Mouse (Mus musculus) MEL (cell line): ENCODE data around the gene Ppp1r18. TPM values are rescaled to one million over a fixed set of nuclear protein-coding genes. Genes with fewer than 3 reads are reported as not detected.

Source experiments
- DNase-seq: peaks from one replicate; pipeline ENCODE4 v3.0.0; 2011; ENCODE audit warnings: low read depth, low spot score
- H3K27ac ChIP-seq: 2 replicates; pipeline ENCODE4 v1.5.1; 2012; ENCODE audit warnings: low read depth, mild to moderate bottlenecking, control low read depth, low read length, moderate library complexity; ENCODE audit not compliant: control insufficient read depth
- H3K27me3 ChIP-seq, 2 experiments: fragments of 150-350 bp in 1 of 2; sonication (generic) in 1 of 2; 2 replicates each; pipeline ENCODE4 v1.6.1; 2012; ENCODE audit warnings: low read length in 2 of 2, mild to moderate bottlenecking in 2 of 2, improper control_type of control experiment in 1 of 2, moderate library complexity in 1 of 2; ENCODE audit not compliant: insufficient read depth in 2 of 2, control insufficient read depth in 1 of 2
- H3K36me3 ChIP-seq, 2 experiments: 2 replicates each; pipeline ENCODE4 v1.6.1; 2012 to 2014; ENCODE audit warnings: low read length in 2 of 2, improper control_type of control experiment in 1 of 2, inconsistent platforms in 1 of 2, mild to moderate bottlenecking in 1 of 2; ENCODE audit not compliant: insufficient read depth in 2 of 2, control insufficient read depth in 1 of 2
- H3K4me1 ChIP-seq, 2 experiments: fragments of 150-350 bp in 1 of 2; sonication (generic) in 1 of 2; 2 replicates each; pipeline ENCODE4 v1.6.1; 2012; ENCODE audit warnings: low read length in 2 of 2, improper control_type of control experiment in 1 of 2, mild to moderate bottlenecking in 1 of 2; ENCODE audit not compliant: insufficient read depth in 2 of 2, control insufficient read depth in 1 of 2
- H3K4me3 ChIP-seq, 2 experiments: fragments of 150-350 bp in 1 of 2; sonication (generic) in 1 of 2; 2 replicates each; pipeline ENCODE4 v1.5.1; 2012; ENCODE audit warnings: low read depth in 2 of 2, low read length in 2 of 2, mild to moderate bottlenecking in 2 of 2, moderate library complexity in 2 of 2, control low read depth in 1 of 2, improper control_type of control experiment in 1 of 2; ENCODE audit not compliant: control insufficient read depth in 1 of 2, insufficient read depth in 1 of 2
- H3K79me2 ChIP-seq: 2 replicates; pipeline ENCODE4 v1.6.1; 2012; ENCODE audit warnings: mild to moderate bottlenecking, low read length, moderate library complexity; ENCODE audit not compliant: control insufficient read depth, poor library complexity, insufficient read depth
- H3K9ac ChIP-seq: 2 replicates; pipeline ENCODE4 v1.6.1; 2012; ENCODE audit warnings: low read depth, mild to moderate bottlenecking, control low read depth, low read length, moderate library complexity; ENCODE audit not compliant: control insufficient read depth, poor library complexity, severe bottlenecking
- H3K9me3 ChIP-seq: fragments of 150-350 bp; sonication (generic); replicated peaks from 2 replicates; pipeline ENCODE4 v1.6.1; 2012; ENCODE audit warnings: mild to moderate bottlenecking, low read length, improper control_type of control experiment, moderate library complexity; ENCODE audit not compliant: insufficient read depth
- CTCF ChIP-seq, 3 experiments: IDR thresholded peaks in 2 of 3; conservative IDR thresholded peaks in 1 of 3; 2 replicates each; pipeline ENCODE4 v1.5.1; 2011 to 2012; ENCODE audit warnings: low read length in 3 of 3, low read depth in 2 of 3, mild to moderate bottlenecking in 2 of 3, improper control_type of control experiment in 1 of 3, inconsistent platforms in 1 of 3, mixed read lengths in 1 of 3, moderate library complexity in 1 of 3; ENCODE audit not compliant: control insufficient read depth in 1 of 3, insufficient read depth in 1 of 3, poor library complexity in 1 of 3, severe bottlenecking in 1 of 3
- EP300 ChIP-seq, 2 experiments: IDR thresholded peaks; 2 replicates each; pipeline ENCODE4 v1.6.1; 2011; ENCODE audit warnings: improper control_type of control experiment in 2 of 2, low read length in 2 of 2, low read depth in 1 of 2, mild to moderate bottlenecking in 1 of 2
- NRF1 ChIP-seq: IDR thresholded peaks from 2 replicates; pipeline ENCODE4 v1.6.1; 2014; ENCODE audit warnings: low read depth, mild to moderate bottlenecking, inconsistent platforms, low read length, improper control_type of control experiment, moderate library complexity; ENCODE audit not compliant: poor library complexity, insufficient read depth, severe bottlenecking
- POLR2A ChIP-seq, 2 experiments: IDR thresholded peaks; 2 replicates each; pipeline ENCODE4 v1.6.1; 2011 to 2012; ENCODE audit warnings: low read length in 2 of 2, mild to moderate bottlenecking in 2 of 2, control low read depth in 1 of 2, improper control_type of control experiment in 1 of 2, low read depth in 1 of 2, moderate library complexity in 1 of 2; ENCODE audit not compliant: control insufficient read depth in 1 of 2, insufficient read depth in 1 of 2, poor library complexity in 1 of 2
- POLR2AphosphoS2 ChIP-seq: IDR thresholded peaks from 2 replicates; pipeline ENCODE4 v1.6.1; 2011; ENCODE audit warnings: low read length, improper control_type of control experiment
- POLR2AphosphoS5 ChIP-seq: IDR thresholded peaks from 2 replicates; pipeline ENCODE4 v1.6.1; 2012; ENCODE audit warnings: low read depth, borderline replicate concordance, mild to moderate bottlenecking, inconsistent platforms, low read length, moderate library complexity, mixed read lengths
- RCOR1 ChIP-seq: IDR thresholded peaks from 2 replicates; pipeline ENCODE4 v1.6.1; 2012; ENCODE audit warnings: low read depth, mild to moderate bottlenecking, inconsistent platforms, low read length, improper control_type of control experiment
- TBP ChIP-seq: IDR thresholded peaks from 2 replicates; pipeline ENCODE4 v1.8.0; 2011; ENCODE audit warnings: low read depth, low read length, improper control_type of control experiment
- UBTF ChIP-seq: IDR thresholded peaks from 2 replicates; pipeline ENCODE4 v1.6.1; 2012; ENCODE audit warnings: low read depth, mild to moderate bottlenecking, inconsistent platforms, low read length, improper control_type of control experiment, moderate library complexity, borderline replicate concordance; ENCODE audit not compliant: insufficient read depth
- ZC3H11A ChIP-seq: IDR thresholded peaks from 2 replicates; pipeline ENCODE4 v1.6.1; 2012; ENCODE audit warnings: low read depth, mild to moderate bottlenecking, inconsistent platforms, low read length, improper control_type of control experiment
- ZKSCAN1 ChIP-seq: IDR thresholded peaks from 2 replicates; pipeline ENCODE4 v1.6.1; 2012; ENCODE audit warnings: low read depth, mild to moderate bottlenecking, inconsistent platforms, low read length, improper control_type of control experiment, moderate library complexity
- polyA plus RNA-seq, 2 experiments: library from polyadenylated mRNA; stranded (reverse) in 1 of 2; unstranded in 1 of 2; fragments of >175 nt in 1 of 2; fragments of >200 nt in 1 of 2; gene quantifications; 2 replicates each; pipeline versions ENCODE4 v1.2.1 to v1.2.4; 2012; ENCODE audit warnings: low replicate concordance in 2 of 2, low read depth in 1 of 2; ENCODE audit not compliant: insufficient read length in 2 of 2, insufficient read depth in 1 of 2, missing spikeins in 1 of 2
- total RNA-seq: library from RNA; depleted of rRNA; stranded (reverse); fragments of 300-350 nt; gene quantifications from 2 replicates; pipeline ENCODE4 v1.2.3, GENCODE M21; 2012

The Ppp1r18 gene
- total and polyA plus RNA-seq, 3 experiments, result 10.1 to 36.2 TPM; not detected in 1

DNA sequence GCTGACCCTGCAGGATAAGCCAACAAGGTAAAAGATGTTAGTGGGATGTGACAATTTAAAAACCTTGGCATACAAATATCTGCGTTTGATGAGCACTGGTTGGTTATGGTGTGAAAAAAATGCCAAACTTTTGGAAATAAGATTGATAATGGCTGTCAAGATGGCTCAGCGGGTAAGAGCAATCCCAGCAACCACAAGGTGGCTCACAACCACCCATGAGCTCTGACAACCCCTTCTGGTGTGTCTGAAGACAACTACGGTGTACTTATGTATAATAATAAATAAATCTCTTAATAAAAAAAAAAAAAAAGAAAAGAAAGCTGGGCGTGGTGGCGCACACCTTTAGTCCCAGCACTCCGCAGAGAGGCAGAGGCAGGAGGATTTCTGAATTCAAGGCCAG, 49.6 kb downstream of the Ppp1r18 start:
- H3K27ac ChIP-seq, result no peak overlapping the region

DNA sequence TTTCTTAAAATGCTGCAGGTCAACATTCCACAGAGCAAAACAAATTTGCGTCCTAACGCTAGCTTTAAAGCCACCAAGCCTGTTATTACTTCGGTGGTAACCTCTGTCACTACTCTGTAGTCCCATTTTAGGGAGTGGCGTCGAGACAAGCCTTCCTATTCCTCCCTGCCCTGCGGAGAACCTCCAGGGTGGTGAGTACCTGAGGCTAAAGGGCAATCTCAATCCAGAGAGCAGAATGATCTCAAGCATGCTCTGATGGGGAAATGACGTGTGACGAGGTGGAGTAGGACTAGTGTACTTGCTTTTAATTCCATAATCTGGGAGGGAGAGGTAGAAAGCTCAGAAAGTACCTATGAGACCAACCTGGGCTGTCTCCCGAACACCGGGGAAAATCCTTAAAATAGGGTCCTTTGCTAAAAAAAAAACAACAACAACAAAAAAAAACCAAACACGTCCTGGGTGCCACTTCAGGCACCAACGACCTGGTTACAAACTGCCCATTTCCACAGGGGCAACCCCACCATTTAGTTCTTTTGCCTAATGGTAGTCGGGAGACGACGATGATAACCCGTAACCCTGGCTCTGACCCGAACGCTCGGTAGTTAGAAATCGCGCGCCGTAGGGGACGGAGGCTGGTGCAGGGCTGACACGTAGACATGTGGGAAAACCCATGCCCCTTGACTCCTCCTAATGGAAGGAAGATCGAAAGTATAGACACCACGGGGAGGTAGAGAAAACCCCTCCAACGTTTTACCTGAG, 50.3 kb downstream of the Ppp1r18 start:
- peaks cover 4 to 23% of the 10 kb centered on the region in 2 experiments for H3K4me1 ChIP-seq
- peak overlapping the region; percentile 94 for H3K27ac ChIP-seq
- H3K9ac ChIP-seq, result peak overlapping the region; percentile 91
- TF ChIP-seq POLR2AphosphoS2 (no peak), POLR2A (IDR thresholded peaks at IDR 0.05; ENCODE audit: control insufficient read depth in 1 of 2, insufficient read depth in 1 of 2, low read depth in 1 of 2, low read length in 2 of 2, poor library complexity in 1 of 2) (peak in 1 of 2 experiments; percentile 37; a peak in 1 of 4 replicates), ZC3H11A (no peak), RCOR1 (no peak)
- H3K27me3 ChIP-seq, result no peaks in the 10 kb centered on the region
- H3K4me3 ChIP-seq, result peak overlapping the region; percentile 79 to 82
- H3K79me2 ChIP-seq, result peaks cover 53% of the 10 kb centered on the region
- no peaks in the 10 kb centered on the region for H3K9me3 ChIP-seq
- peaks cover 0 to 27% of the 10 kb centered on the region in 2 experiments for H3K36me3 ChIP-seq
- DNase-seq, result peak; percentile 79

More for the DNA sequence above, 49.6 kb downstream of the Ppp1r18 start:
- Histone ChIP-seq H3K9ac (peak overlapping the region; percentile 91), H3K4me3 (peak overlapping the region; percentile 79 to 82), H3K79me2 (peaks cover 50% of the 10 kb centered on the region), H3K9me3 (no peaks in the 10 kb centered on the region), H3K27me3 (no peaks in the 10 kb centered on the region), H3K4me1 (peaks cover 0 to 19% of the 10 kb centered on the region in 2 experiments; a peak in 2 of 4 replicates), H3K36me3 (peaks cover 0 to 22% of the 10 kb centered on the region in 2 experiments)
- peak; percentile 33 for DNase-seq
- TF ChIP-seq UBTF (no peak), CTCF (IDR thresholded peaks at IDR 0.05 in 2 of 3, conservative IDR thresholded peaks at IDR 0.05 in 1 of 3; ENCODE audit: control insufficient read depth in 1 of 3, insufficient read depth in 1 of 3, low read depth in 2 of 3, low read length in 3 of 3, poor library complexity in 1 of 3, severe bottlenecking in 1 of 3) (0 out of 6 replicates have a peak, but pooled peaks of 2 of the 3 experiments have one; percentile 6 to 24)

DNA sequence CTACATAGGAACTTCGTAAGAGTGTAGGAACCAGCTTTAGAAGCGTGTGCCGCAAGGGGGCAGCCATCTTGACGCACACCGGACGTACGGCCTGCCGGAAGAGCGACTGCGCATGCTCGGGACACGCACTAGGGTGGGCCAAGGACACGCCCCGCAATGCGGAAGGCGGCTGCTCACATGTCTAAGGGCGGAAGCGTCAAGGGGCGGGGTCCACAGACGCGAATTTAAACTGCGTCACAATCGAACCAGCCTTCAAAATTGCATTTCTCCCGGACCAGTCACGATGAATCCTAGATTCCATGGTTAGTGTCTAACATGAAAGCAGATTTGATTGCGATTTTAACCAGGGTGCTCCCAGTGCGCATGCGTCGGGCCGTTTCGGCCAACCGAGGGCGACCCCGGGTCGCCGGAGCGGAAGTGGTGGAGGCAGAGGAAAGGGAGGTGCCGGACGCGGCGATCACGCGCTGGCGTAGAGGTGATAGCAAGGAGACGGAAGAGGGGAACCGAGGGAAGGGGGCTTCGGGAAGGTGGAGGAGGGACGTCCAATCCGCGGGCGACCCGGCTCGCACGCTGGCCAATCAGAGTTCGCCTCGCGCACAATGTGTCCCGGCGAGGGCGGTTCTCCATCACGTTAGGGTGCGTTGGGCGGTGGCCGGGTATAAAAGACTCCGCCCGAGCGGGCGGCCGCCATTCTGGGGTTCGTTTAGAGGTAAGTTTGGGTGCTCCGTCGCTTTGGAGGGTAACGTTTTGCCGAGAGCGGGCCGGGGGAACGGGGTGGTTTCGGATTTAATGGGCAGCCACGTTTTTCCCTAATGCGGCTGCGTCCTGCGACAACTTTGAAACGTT, 51.1 kb downstream of the Ppp1r18 start, which contains the start of the genes Mrps18b and Ppp1r10:
Gene Mrps18b (minus strand): TSS at position 93 of the 846 bp plus-strand sequence.
Gene Ppp1r10 (plus strand): TSS at position 138 of the 846 bp plus-strand sequence.
- H3K27me3 ChIP-seq, result no peaks in the 10 kb centered on the region
- H3K9me3 ChIP-seq, result no peaks in the 10 kb centered on the region
- H3K36me3 ChIP-seq, result peaks cover 0 to 29% of the 10 kb centered on the region in 2 experiments
- H3K79me2 ChIP-seq, result peaks cover 56% of the 10 kb centered on the region
- peak within 1 kb of the TSS; percentile 79 to 95 for H3K4me3 ChIP-seq
- peak within 1 kb of the TSS; percentile 97 for H3K9ac ChIP-seq
- peak; percentile 99 for DNase-seq
- no peak for TF ChIP-seq EP300 (IDR thresholded peaks at IDR 0.05; ENCODE audit: low read depth in 1 of 2, low read length in 2 of 2)
- TF ChIP-seq RCOR1, result no peak
- peak; percentile 96 for TF ChIP-seq POLR2AphosphoS5
- TF ChIP-seq UBTF, result no peak
- TF ChIP-seq POLR2A (IDR thresholded peaks at IDR 0.05; ENCODE audit: control insufficient read depth in 1 of 2, insufficient read depth in 1 of 2, low read depth in 1 of 2, low read length in 2 of 2, poor library complexity in 1 of 2), result peak; percentile 89 to 97
- no peak for TF ChIP-seq NRF1
- TF ChIP-seq CTCF (IDR thresholded peaks at IDR 0.05 in 2 of 3, conservative IDR thresholded peaks at IDR 0.05 in 1 of 3; ENCODE audit: control insufficient read depth in 1 of 3, insufficient read depth in 1 of 3, low read depth in 2 of 3, low read length in 3 of 3, poor library complexity in 1 of 3, severe bottlenecking in 1 of 3), result 0 out of 6 replicates have a peak, but pooled peaks of 2 of the 3 experiments have one; percentile 8 to 21
- no peak for TF ChIP-seq ZKSCAN1
- TF ChIP-seq TBP, result peak; percentile 99
- peaks cover 8 to 29% of the 10 kb centered on the region in 2 experiments for H3K4me1 ChIP-seq
- H3K27ac ChIP-seq, result peak within 1 kb of the TSS; percentile 98
